Mouse (Mus musculus): ENCODE results near the gene Grtp1.
A peak's percentile ranks its signal among the peaks of the same experiment; 100 is the strongest.

Grtp1 gene

GRCm38 (mm10) chr8:13200301-13201012 is at the start of gene Grtp1:
Grtp1 (minus strand) TSS chr8:13200620.
- DNase-seq: peak in 1 of 2 experiments; percentile 10

GRCm38 (mm10) chr8:13244343-13244880 is 44.0 kb upstream of the Grtp1 start:
- no peak for DNase-seq

GRCm38 (mm10) chr8:13242985-13243870 is 42.8 kb upstream of the Grtp1 start:
- DNase-seq: no peak

GRCm38 (mm10) chr8:13240691-13241090 is 40.3 kb upstream of the Grtp1 start:
- DNase-seq: no peak

- no peak for DNase-seq
Measured at GRCm38 (mm10) chr8:13240055-13240454, 39.6 kb upstream of the Grtp1 start.

GRCm38 (mm10) chr8:13234803-13235202 is 34.4 kb upstream of the Grtp1 start:
- DNase-seq: no peak

- no peak for DNase-seq
Measured at GRCm38 (mm10) chr8:13230471-13230870, 30.1 kb upstream of the Grtp1 start.

- DNase-seq: no peak
Measured at GRCm38 (mm10) chr8:13229802-13230201, 29.4 kb upstream of the Grtp1 start.

GRCm38 (mm10) chr8:13228923-13229610 is 28.6 kb upstream of the Grtp1 start:
- no peak for DNase-seq

GRCm38 (mm10) chr8:13227184-13227583 is 26.8 kb upstream of the Grtp1 start:
- no peak for DNase-seq

GRCm38 (mm10) chr8:13226288-13226687 is 25.9 kb upstream of the Grtp1 start:
- DNase-seq: no peak

- no peak for DNase-seq
Measured at GRCm38 (mm10) chr8:13224426-13224825, 24.0 kb upstream of the Grtp1 start.

- DNase-seq: no peak
Measured at GRCm38 (mm10) chr8:13218441-13218840, 18.0 kb upstream of the Grtp1 start.

GRCm38 (mm10) chr8:13217986-13218385 is 17.6 kb upstream of the Grtp1 start:
- no peak for DNase-seq

GRCm38 (mm10) chr8:13217093-13217492 is 16.7 kb upstream of the Grtp1 start:
- DNase-seq: no peak

- DNase-seq: no peak
Measured at GRCm38 (mm10) chr8:13216386-13216785, 16.0 kb upstream of the Grtp1 start.

GRCm38 (mm10) chr8:13213479-13214268 is 13.3 kb upstream of the Grtp1 start:
- DNase-seq: peak; percentile 55 to 79

GRCm38 (mm10) chr8:13209770-13210169 is 9.3 kb upstream of the Grtp1 start:
- DNase-seq: no peak

GRCm38 (mm10) chr8:13208627-13209355 is 8.4 kb upstream of the Grtp1 start:
- DNase-seq: no peak

GRCm38 (mm10) chr8:13206290-13206689 is 5.9 kb upstream of the Grtp1 start:
- DNase-seq: no peak

GRCm38 (mm10) chr8:13205311-13205710 is 4.9 kb upstream of the Grtp1 start:
- DNase-seq: no peak

Measured in spleen, adult 18-20 months (tissue).